Mouse (Mus musculus) kidney, postnatal 36 days (tissue): ENCODE data around the gene Arsb.
"Not testable (repeated sequence)": the region's sequence is repeated elsewhere in the genome, so short reads cannot be mapped to it uniquely, and the experiment has no call there.

ENCODE experiments used
- DNase-seq, 2 experiments: peaks; one replicate each; pipeline ENCODE4 v3.0.0; 2021 to 2022; ENCODE audit warnings: mixed read lengths in 2 of 2

Arsb gene

DNA sequence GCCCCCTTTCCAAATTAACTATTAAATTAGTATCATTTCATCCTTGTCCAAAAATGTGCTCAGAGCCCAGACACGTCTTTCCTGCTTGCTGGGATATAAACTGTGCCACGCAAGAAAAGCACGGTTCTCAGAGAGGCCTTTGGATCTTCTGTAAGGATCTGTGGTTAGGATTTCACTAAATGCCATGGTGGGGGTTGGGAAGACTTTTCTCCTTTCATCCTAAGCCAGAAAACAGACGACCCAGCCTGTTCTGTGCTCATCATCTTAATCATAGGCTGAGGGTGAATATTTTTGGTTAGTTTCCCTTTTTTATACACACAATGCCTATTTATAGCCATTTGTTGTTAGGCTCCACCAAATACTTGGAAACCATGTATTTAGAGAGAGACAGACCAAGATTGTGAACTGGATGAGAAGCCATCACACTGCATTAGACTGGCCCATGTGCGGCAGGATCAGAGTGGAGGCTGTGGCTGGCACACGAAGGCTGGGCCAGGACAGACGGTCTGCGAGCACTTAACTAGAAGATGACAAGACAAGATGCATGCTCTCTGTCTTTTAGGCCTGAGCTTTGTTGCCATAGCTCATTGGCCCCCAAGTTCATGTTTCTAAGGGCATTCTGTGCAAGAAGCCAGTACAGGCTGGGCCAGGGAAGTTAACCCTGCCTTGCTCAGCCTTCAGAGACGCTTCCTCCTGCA is 153.5 kb downstream of the Arsb start:
- DNase-seq, result no peak

GRCm38 (mm10) chr13:93930561-93931340 is 159.3 kb downstream of the Arsb start:
- DNase-seq, result peak; percentile 53 to 69

- DNase-seq, result peak; percentile 94 to 95
These were observed 165.0 kb downstream of the Arsb start for GRCm38 (mm10) chr13:93936455-93936854.

DNA sequence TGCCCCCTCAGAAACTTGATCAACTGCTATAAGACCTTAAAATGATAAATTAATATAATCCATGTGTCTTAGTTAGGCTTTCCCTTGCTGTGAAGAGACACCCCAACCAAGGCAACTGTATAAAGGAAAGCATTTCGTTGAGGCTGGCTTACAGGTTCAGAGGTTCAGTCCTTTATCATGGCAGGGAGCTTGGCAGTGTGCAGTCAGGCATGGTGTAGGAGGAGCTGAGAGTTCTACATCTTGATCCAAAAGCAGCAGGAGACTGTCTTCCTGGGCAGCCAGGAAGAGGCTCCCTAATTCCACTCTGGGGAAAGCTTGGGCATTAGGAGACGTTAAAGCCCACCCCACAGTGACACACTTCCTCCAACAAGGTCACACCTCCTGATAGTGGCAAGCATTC is 166.7 kb downstream of the Arsb start:
- peak in 1 of 2 experiments; percentile 51 for DNase-seq

DNA sequence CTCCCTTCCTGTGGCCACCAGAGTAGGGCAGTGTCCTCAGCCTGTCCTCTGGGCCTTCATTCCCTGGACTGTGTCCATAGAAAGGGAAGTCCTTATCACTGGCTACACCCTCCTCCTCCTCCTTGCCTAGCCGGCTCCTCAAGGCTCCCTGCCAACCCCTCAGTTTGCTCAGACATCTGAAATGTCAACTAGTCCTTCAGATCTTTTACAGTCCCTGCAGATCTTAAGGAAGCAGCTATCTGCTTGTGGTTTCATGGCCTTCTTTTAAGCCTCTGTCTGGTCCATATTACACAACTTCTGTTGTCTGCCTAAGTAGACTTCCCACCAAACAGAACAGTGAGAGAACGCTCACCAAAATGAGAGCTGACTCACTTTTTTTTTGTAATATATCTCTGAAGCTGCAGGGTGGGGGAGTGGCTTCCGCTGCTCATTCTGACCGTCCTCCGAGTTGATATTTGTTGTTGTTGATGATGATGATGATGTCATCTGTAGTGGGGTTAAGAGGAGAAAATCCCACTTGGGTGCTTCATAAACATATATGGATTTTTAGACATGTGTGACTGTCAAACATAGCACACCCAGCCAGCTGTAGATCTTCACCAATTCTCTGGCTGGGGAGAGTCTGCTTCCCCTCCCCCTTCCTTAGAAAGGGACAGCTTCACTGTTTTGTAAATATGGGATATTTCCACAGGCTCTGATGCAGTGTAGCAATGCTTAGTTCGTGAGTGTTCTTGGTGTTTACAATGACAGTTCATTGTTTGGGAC is 168.1 kb downstream of the Arsb start:
- no peak for DNase-seq

- peak; percentile 40 for DNase-seq
These were observed 169.5 kb downstream of the Arsb start for GRCm38 (mm10) chr13:93940742-93941531.

- peak; percentile 37 to 49 for DNase-seq
These were observed 179.6 kb downstream of the Arsb start for GRCm38 (mm10) chr13:93950996-93951395.

- DNase-seq, result no peak
These were observed 180.1 kb downstream of the Arsb start for GRCm38 (mm10) chr13:93951555-93951954.

- DNase-seq, result no peak
These were observed 181.0 kb downstream of the Arsb start for GRCm38 (mm10) chr13:93952466-93952865.

- no peak for DNase-seq
These were observed 186.5 kb downstream of the Arsb start for GRCm38 (mm10) chr13:93957907-93958306.

DNA sequence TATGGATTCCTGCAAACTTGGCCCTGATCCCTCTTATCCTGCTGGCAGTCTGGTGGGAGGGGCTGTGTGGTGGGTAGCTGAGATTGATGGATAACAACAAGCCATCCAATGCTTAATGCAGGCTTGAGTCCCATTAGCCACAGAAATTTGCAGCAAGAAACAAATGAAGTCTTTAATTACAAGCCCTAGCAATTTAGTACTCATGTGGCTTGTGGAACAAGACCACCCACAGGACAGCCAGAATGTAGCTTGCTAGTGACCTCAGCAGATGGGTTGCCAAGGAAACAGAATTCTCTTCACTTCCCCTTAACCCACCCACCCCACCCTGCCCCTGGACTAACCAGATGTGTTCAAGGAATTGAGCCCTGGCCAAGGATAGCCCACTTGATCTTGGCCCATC is 194.8 kb downstream of the Arsb start:
- no peak for DNase-seq

DNA sequence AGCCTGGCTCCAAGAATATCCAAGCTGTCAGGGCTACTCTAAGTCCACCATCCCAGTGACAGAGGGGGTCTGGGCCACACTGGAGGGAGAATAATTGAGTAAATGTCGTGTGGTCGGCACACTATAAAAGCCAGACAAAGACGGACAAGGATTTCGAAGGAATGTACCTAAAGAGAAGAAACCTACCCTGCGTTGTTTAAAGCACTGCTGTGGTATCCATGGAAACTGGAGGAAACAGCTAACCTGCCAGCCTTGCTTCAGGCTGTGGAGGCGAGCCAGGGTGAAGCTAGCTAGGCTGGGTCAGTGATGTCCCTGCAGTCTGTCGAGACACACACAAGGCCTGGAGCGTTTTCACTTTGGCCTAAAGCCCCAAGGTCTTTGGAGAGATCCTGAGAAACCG is 195.7 kb downstream of the Arsb start:
- no peak for DNase-seq

- no peak for DNase-seq
These were observed 198.7 kb downstream of the Arsb start for GRCm38 (mm10) chr13:93970115-93970514.

DNA sequence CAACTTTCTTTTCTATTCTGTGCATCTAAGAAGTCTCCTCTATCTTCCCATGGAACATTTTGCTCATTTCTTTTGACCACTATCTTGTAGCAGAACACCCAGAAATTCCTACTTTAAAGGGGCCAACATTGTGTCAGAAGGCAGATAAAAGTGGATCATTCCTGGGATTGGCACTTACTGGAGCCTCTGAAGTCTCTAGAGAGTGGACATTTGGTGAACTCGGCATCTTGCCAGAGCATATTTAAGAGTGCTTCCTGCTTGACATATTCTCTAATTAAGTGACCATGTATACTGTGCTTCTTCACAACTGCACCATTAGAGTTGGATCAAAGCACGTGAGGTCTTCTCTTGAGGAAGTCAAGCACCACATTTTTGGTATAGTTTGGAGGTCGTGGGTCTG is 201.0 kb downstream of the Arsb start:
- no peak for DNase-seq

DNA sequence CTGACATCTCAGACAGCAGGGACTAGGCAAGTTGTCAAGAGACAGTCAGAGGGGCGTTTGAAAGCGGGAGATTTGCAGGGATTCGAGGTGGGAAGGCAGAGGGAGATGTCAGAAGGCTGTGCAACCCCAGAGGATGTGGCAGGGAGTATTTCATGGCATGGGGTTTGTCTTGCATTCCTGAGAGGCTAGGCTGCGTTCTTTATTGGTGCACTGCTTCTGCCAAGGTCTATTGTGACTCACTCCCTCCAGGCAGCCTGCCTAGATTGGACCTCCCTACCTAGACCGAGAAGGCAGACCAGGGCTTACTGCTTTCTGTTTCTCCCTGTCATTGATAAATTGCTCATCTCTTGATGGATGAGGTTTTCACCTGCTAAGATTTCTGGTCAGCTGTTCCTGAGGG is 204.2 kb downstream of the Arsb start:
- DNase-seq, result no peak

DNA sequence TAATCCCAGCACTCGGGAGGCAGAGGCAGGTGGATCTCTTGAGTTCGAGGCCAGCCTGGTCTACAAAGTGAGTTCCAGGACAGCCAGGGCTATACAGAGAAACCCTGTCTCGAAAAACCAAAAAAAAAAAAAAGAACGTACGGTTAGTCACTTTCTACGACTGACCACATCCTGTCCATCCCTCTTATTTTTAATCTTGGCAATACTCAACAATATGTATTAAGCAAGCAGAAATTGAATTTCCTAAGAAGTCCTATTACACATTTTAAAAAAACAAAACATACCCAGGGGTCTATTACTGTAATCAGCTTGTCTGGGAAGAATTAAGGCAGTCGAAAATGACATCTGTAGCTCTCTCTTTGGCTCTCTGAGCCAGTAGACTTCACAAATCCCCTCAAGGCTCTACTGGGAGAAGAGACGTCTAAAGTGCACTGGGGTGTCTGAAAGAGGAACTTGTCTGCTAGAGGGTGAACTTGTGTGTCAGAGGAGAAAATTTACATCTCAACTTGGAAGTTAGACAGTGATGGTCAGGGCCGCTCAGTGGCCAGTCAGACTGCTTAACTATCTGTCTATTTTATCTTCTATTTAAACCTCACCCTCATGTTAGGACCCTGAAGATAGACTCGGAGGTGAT is 205.6 kb downstream of the Arsb start:
- no peak for DNase-seq

GRCm38 (mm10) chr13:93978703-93979495 is 207.5 kb downstream of the Arsb start:
- peak; percentile 22 to 35 for DNase-seq

DNA sequence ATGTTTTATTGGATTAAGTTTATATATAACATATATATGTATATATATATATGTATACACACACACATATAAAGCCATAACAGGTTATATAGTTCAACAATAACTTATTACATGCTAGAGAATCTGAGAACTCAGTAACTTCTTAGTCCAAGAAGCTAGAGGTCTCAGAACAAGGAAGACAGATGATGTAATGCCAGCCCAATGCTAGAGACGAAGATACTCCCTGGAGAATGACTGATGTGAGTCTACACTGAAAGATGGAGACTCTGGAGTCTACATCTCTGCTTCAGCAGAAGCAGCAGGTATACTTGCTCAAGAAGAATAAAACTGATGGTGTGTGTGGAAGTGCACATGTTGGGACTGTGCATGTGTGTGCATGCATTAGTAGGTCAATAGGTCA is 208.3 kb downstream of the Arsb start:
- DNase-seq, result no peak

DNA sequence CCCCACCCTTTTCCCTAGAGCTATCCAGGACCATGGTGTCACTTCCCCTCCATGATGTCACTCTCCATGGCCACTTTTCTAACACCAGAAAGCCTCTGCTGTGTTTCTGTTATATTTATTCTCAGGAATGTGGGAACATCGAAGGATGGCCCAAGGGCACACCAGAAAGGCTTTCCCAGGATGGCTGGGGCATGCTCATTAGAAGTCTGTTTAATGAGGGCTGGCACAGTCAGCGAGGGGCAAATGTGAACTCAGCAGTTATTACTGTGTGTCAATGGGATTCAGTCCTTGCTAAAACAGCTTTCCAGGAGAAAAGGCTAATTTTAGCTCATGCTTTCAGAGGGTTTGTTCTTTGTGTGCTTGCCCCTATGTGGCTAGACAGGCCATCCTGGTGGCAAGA is 213.1 kb downstream of the Arsb start:
- DNase-seq, result no peak

- no peak for DNase-seq
These were observed 213.8 kb downstream of the Arsb start for GRCm38 (mm10) chr13:93985181-93985580.

DNA sequence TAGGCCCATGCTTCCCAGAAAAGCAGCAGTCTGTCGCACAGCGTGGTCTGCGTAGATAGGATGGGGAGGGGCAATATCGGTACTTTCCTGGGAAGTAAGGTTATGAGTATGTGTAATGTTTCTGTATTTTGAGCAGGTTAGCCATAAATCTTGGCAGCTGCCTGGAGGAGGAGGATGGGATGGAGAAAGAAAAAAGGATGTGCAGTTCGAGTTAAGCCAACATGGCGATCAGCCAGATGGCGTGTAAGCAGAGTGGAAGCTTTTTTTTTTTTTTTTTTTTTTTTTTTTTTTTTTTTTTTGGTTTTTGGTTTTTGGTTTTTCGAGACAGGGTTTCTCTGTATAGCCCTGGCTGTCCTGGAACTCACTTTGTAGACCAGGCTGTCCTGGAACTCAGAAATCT is 214.3 kb downstream of the Arsb start:
- not testable (repeated sequence) for DNase-seq
